Mouse (Mus musculus): ENCODE data around the gene Myo5a. TPM values are rescaled to one million over a fixed set of nuclear protein-coding genes. Genes with fewer than 3 reads are reported as not detected.

Gene Myo5a
- polyA plus RNA-seq, 1 experiment from 2014 or later: 12.3 TPM

- Histone ChIP-seq H3K9me3 (ENCODE audit: control insufficient read depth, low read length) (no peaks in the 10 kb centered on the region), H3K27ac (replicated peaks in 1 of 2; ENCODE audit: control insufficient read depth in 1 of 2, insufficient read depth in 1 of 2, low read depth in 2 of 2, low read length in 2 of 2) (no peak overlapping the region), H3K9ac (ENCODE audit: low read length) (no peak overlapping the region), H3K36me3 (ENCODE audit: control insufficient read depth, insufficient read depth, low read length) (peaks cover 49% of the 10 kb centered on the region), H3K4me1 (ENCODE audit: control insufficient read depth in 2 of 2, insufficient read depth in 2 of 2, low read length in 2 of 2) (peaks cover 0 to under 1% of the 10 kb centered on the region in 2 experiments; a peak in 2 of 4 replicates), H3K4me3 (ENCODE audit: control insufficient read depth in 1 of 2, insufficient read depth in 1 of 2, low read depth in 1 of 2, low read length in 2 of 2) (no peak overlapping the region), H3K4me2 (ENCODE audit: low read length) (no peak overlapping the region), H3K27me3 (ENCODE audit: control insufficient read depth, insufficient read depth, low read length) (no peaks in the 10 kb centered on the region)
- 89% methylated on average over 1 of the region's 1 CpGs for whole genome bisulfite sequencing
- ATAC-seq (ENCODE audit: insufficient number of reproducible peaks, insufficient read depth, low FRiP score, low read depth): no peak
These were observed 130.7 kb downstream of the Myo5a start for GRCm38 (mm10) chr9:75201506-75201905.

GRCm38 (mm10) chr9:75202036-75202435, 131.2 kb downstream of the Myo5a start:
- no peak for ATAC-seq (ENCODE audit: insufficient number of reproducible peaks, insufficient read depth, low FRiP score, low read depth)
- Histone ChIP-seq H3K36me3 (ENCODE audit: control insufficient read depth, insufficient read depth, low read length) (peaks cover 49% of the 10 kb centered on the region), H3K9me3 (ENCODE audit: control insufficient read depth, low read length) (no peaks in the 10 kb centered on the region), H3K4me3 (ENCODE audit: control insufficient read depth in 1 of 2, insufficient read depth in 1 of 2, low read depth in 1 of 2, low read length in 2 of 2) (no peak overlapping the region), H3K4me2 (ENCODE audit: low read length) (no peak overlapping the region), H3K27me3 (ENCODE audit: control insufficient read depth, insufficient read depth, low read length) (no peaks in the 10 kb centered on the region), H3K27ac (replicated peaks in 1 of 2; ENCODE audit: control insufficient read depth in 1 of 2, insufficient read depth in 1 of 2, low read depth in 2 of 2, low read length in 2 of 2) (no peak overlapping the region), H3K4me1 (ENCODE audit: control insufficient read depth in 2 of 2, insufficient read depth in 2 of 2, low read length in 2 of 2) (no peaks in the 10 kb centered on the region), H3K9ac (ENCODE audit: low read length) (no peak overlapping the region)
- 89% methylated on average over 2 of the region's 2 CpGs for WGBS

GRCm38 (mm10) chr9:75209246-75209645, 138.4 kb downstream of the Myo5a start:
- Histone ChIP-seq H3K4me3 (ENCODE audit: control insufficient read depth in 1 of 2, insufficient read depth in 1 of 2, low read depth in 1 of 2, low read length in 2 of 2) (no peak overlapping the region), H3K9me3 (ENCODE audit: control insufficient read depth, low read length) (no peaks in the 10 kb centered on the region), H3K27ac (replicated peaks in 1 of 2; ENCODE audit: control insufficient read depth in 1 of 2, insufficient read depth in 1 of 2, low read depth in 2 of 2, low read length in 2 of 2) (no peak overlapping the region), H3K27me3 (ENCODE audit: control insufficient read depth, insufficient read depth, low read length) (no peaks in the 10 kb centered on the region), H3K4me1 (ENCODE audit: control insufficient read depth in 2 of 2, insufficient read depth in 2 of 2, low read length in 2 of 2) (no peaks in the 10 kb centered on the region), H3K4me2 (ENCODE audit: low read length) (no peak overlapping the region), H3K9ac (ENCODE audit: low read length) (no peak overlapping the region), H3K36me3 (ENCODE audit: control insufficient read depth, insufficient read depth, low read length) (peaks cover 38% of the 10 kb centered on the region)
- 83% methylated on average over 1 of the region's 1 CpGs for WGBS
- no peak for ATAC-seq (ENCODE audit: insufficient number of reproducible peaks, insufficient read depth, low FRiP score, low read depth)

- no peaks in the 10 kb centered on the region for H3K27me3 ChIP-seq (ENCODE audit: control insufficient read depth, insufficient read depth, low read length)
- peaks cover 35% of the 10 kb centered on the region for H3K36me3 ChIP-seq (ENCODE audit: control insufficient read depth, insufficient read depth, low read length)
- H3K4me2 ChIP-seq (ENCODE audit: low read length): no peak overlapping the region
- no peak overlapping the region for H3K27ac ChIP-seq (replicated peaks in 1 of 2; ENCODE audit: control insufficient read depth in 1 of 2, insufficient read depth in 1 of 2, low read depth in 2 of 2, low read length in 2 of 2)
- no peaks in the 10 kb centered on the region for H3K9me3 ChIP-seq (ENCODE audit: control insufficient read depth, low read length)
- 82% methylated on average over 2 of the region's 2 CpGs for WGBS
- no peak for ATAC-seq (ENCODE audit: insufficient number of reproducible peaks, insufficient read depth, low FRiP score, low read depth)
- no peaks in the 10 kb centered on the region for H3K4me1 ChIP-seq (ENCODE audit: control insufficient read depth in 2 of 2, insufficient read depth in 2 of 2, low read length in 2 of 2)
- H3K9ac ChIP-seq (ENCODE audit: low read length): no peak overlapping the region
- no peak overlapping the region for H3K4me3 ChIP-seq (ENCODE audit: control insufficient read depth in 1 of 2, insufficient read depth in 1 of 2, low read depth in 1 of 2, low read length in 2 of 2)
These were observed 139.5 kb downstream of the Myo5a start for GRCm38 (mm10) chr9:75210269-75210668.

DNA sequence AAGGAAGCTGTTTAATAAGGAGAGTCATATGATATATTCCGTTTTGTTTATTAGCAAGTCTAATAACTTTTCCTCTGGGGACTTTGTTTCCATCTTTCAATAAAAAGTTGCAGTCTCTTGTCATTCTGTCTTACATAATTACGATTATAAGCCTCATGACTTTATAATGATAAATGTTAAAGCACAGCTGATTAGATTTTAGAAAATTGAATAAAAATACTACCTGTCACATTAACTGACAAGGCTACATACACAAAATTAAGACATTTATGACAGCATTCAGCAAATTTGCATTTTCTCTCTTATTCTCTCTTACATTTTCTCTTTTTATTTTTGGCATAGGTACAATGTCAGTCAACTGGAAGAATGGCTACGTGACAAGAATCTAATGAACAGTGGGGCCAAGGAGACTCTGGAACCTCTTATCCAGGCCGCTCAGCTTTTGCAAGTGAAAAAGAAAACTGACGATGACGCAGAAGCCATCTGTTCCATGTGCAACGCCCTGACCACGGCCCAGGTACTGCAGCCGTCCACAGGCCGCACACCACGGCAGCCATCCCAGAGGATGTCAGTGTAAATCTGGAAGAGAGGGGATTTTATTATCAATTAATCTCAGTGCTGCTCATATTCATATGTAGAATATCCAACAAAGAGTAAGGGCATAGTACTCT, 144.1 kb downstream of the Myo5a start:
- no peak for ATAC-seq (ENCODE audit: insufficient number of reproducible peaks, insufficient read depth, low FRiP score, low read depth)
- peaks cover 54% of the 10 kb centered on the region for H3K36me3 ChIP-seq (ENCODE audit: control insufficient read depth, insufficient read depth, low read length)
- no peak overlapping the region for H3K9ac ChIP-seq (ENCODE audit: low read length)
- no peaks in the 10 kb centered on the region for H3K27me3 ChIP-seq (ENCODE audit: control insufficient read depth, insufficient read depth, low read length)
- H3K27ac ChIP-seq (replicated peaks in 1 of 2; ENCODE audit: control insufficient read depth in 1 of 2, insufficient read depth in 1 of 2, low read depth in 2 of 2, low read length in 2 of 2): no peak overlapping the region
- no peaks in the 10 kb centered on the region for H3K4me1 ChIP-seq (ENCODE audit: control insufficient read depth in 2 of 2, insufficient read depth in 2 of 2, low read length in 2 of 2)
- no peak overlapping the region for H3K4me3 ChIP-seq (ENCODE audit: control insufficient read depth in 1 of 2, insufficient read depth in 1 of 2, low read depth in 1 of 2, low read length in 2 of 2)
- no peaks in the 10 kb centered on the region for H3K9me3 ChIP-seq (ENCODE audit: control insufficient read depth, low read length)
- no peak overlapping the region for H3K4me2 ChIP-seq (ENCODE audit: low read length)
- 94% methylated on average over 11 of the region's 11 CpGs for WGBS

DNA sequence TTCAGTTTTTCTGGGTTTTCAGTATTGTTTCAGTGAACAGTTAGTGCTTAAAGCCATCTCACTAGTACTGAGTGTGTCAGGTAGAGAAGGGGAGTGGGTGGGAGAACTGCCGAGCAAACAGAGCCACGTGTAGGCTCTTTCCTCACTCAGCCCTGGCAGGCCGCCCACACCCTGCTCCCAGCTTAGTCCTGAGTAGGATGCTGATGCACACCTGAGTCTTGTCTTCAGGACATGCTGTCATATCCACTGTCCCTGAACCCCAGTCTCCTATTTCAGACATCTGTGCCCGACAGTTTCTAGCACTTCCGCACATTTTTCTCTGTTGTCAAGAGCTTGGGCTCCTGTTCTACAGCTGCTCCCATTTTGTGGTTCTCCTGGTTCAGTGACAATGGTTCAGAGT, 149.1 kb downstream of the Myo5a start:
- Histone ChIP-seq H3K4me3 (ENCODE audit: control insufficient read depth in 1 of 2, insufficient read depth in 1 of 2, low read depth in 1 of 2, low read length in 2 of 2) (no peak overlapping the region), H3K4me1 (ENCODE audit: control insufficient read depth in 2 of 2, insufficient read depth in 2 of 2, low read length in 2 of 2) (peaks cover 3 to 6% of the 10 kb centered on the region in 2 experiments; a peak in 1 of 4 replicates), H3K36me3 (ENCODE audit: control insufficient read depth, insufficient read depth, low read length) (peaks cover 30% of the 10 kb centered on the region), H3K9ac (ENCODE audit: low read length) (no peak overlapping the region), H3K27ac (replicated peaks in 1 of 2; ENCODE audit: control insufficient read depth in 1 of 2, insufficient read depth in 1 of 2, low read depth in 2 of 2, low read length in 2 of 2) (no peak overlapping the region), H3K27me3 (ENCODE audit: control insufficient read depth, insufficient read depth, low read length) (no peaks in the 10 kb centered on the region), H3K4me2 (ENCODE audit: low read length) (no peak overlapping the region), H3K9me3 (ENCODE audit: control insufficient read depth, low read length) (no peaks in the 10 kb centered on the region)
- no peak for ATAC-seq (ENCODE audit: insufficient number of reproducible peaks, insufficient read depth, low FRiP score, low read depth)
- 70% methylated on average over 5 of the region's 5 CpGs for WGBS

DNA sequence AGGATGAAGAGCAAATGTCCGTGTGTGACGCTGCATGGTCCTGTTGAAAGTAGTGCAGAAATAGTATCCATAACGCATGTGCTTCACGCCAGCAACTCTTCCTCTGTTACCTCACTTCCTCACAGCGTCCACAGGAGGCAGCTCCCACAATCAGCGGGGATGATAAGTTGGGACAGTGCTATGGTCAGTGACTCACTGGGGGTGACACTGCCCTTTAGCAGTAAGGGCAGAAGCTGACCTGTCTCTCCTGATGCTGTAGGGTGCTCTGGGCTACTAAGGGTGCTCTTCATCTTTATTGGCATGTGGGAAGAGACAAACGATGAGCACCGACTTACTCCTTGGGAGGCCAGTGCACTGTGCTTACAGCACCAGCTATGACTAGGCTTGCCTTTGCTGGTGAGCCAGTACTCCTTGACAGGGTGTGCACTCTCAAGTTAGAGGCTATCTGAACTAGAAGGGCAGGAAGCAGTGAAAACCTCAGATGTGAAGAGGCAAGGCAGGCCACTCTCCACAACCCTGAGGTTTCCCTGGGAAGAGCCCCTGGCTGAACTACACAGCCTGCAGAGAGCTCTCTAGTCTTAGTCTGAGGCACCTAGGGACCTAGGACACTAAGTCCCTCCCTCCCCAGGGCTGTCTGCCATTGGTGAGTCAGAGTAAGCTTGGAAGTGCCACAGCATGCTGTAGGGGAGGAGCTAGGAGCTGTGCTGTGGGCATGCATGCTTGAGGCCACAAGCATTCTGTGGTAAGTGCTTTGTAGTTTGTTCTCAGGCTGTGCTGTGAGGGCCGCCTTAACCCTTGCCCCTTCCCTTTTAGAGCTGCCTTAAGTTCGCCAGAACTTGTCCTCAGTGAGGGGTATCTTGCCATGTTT, 150.8 kb downstream of the Myo5a start:
- WGBS: 44% methylated on average over 10 of the region's 10 CpGs

More for the DNA sequence above, 150.8 kb downstream of the Myo5a start:
- no peaks in the 10 kb centered on the region for H3K9me3 ChIP-seq (ENCODE audit: control insufficient read depth, low read length)
- no peaks in the 10 kb centered on the region for H3K27me3 ChIP-seq (ENCODE audit: control insufficient read depth, insufficient read depth, low read length)
- no peak overlapping the region for H3K4me3 ChIP-seq (ENCODE audit: control insufficient read depth in 1 of 2, insufficient read depth in 1 of 2, low read depth in 1 of 2, low read length in 2 of 2)
- no peak overlapping the region for H3K4me2 ChIP-seq (ENCODE audit: low read length)
- no peak overlapping the region for H3K9ac ChIP-seq (ENCODE audit: low read length)
- H3K36me3 ChIP-seq (ENCODE audit: control insufficient read depth, insufficient read depth, low read length): peaks cover 13% of the 10 kb centered on the region
- ATAC-seq (ENCODE audit: insufficient number of reproducible peaks, insufficient read depth, low FRiP score, low read depth): 0 out of 2 replicates have a peak, but pooled peaks have one; percentile 64
- H3K4me1 ChIP-seq (ENCODE audit: control insufficient read depth in 2 of 2, insufficient read depth in 2 of 2, low read length in 2 of 2): peaks cover 3 to 6% of the 10 kb centered on the region in 2 experiments; a peak in 1 of 4 replicates
- H3K27ac ChIP-seq (replicated peaks in 1 of 2; ENCODE audit: control insufficient read depth in 1 of 2, insufficient read depth in 1 of 2, low read depth in 2 of 2, low read length in 2 of 2): no peak overlapping the region
